Mouse (Mus musculus) myocyte (in vitro differentiated cells): ENCODE results near the gene Iqgap1.

Source experiments
- CEBPB ChIP-seq: IDR thresholded peaks from 2 replicates; pipeline ENCODE4 v1.6.1; 2011; ENCODE audit warnings: mild to moderate bottlenecking, moderate library complexity; ENCODE audit not compliant: poor library complexity, insufficient read depth, severe bottlenecking
- E2F4 ChIP-seq: IDR thresholded peaks from one replicate; pipeline ENCODE4 v1.6.1; 2011; ENCODE audit warnings: mild to moderate bottlenecking, control low read depth, moderate library complexity; ENCODE audit not compliant: insufficient read depth
- MAX ChIP-seq: IDR thresholded peaks from one replicate; pipeline ENCODE4 v1.6.1; 2011; ENCODE audit warnings: low read depth, mild to moderate bottlenecking, control low read depth
- MYOD1 ChIP-seq, 3 experiments: IDR thresholded peaks; one replicate each; pipeline ENCODE4 v1.6.1; 2011; ENCODE audit warnings: control low read depth in 2 of 3, low read depth in 2 of 3, mild to moderate bottlenecking in 2 of 3, moderate library complexity in 1 of 3; ENCODE audit not compliant: insufficient read length in 2 of 3, control insufficient read depth in 1 of 3
- MYOG ChIP-seq, 3 experiments: IDR thresholded peaks; one replicate each; pipeline ENCODE4 v1.6.1; 2011; ENCODE audit warnings: control low read depth in 2 of 3, low read depth in 2 of 3, mild to moderate bottlenecking in 2 of 3; ENCODE audit not compliant: insufficient read length in 2 of 3, control insufficient read depth in 1 of 3, insufficient read depth in 1 of 3
- POLR2A ChIP-seq: IDR thresholded peaks from one replicate; pipeline ENCODE4 v1.6.1; 2011; ENCODE audit warnings: low read depth, mild to moderate bottlenecking, control low read depth, moderate library complexity; ENCODE audit not compliant: insufficient read length
- POLR2AphosphoS2 ChIP-seq: IDR thresholded peaks from one replicate; pipeline ENCODE4 v1.6.1; 2011; ENCODE audit warnings: low read depth, control low read depth; ENCODE audit not compliant: insufficient read length
- REST ChIP-seq: IDR thresholded peaks from one replicate; pipeline ENCODE4 v1.6.1; 2011; ENCODE audit warnings: mild to moderate bottlenecking, control low read depth, moderate library complexity; ENCODE audit not compliant: insufficient read depth, insufficient read length
- SRF ChIP-seq: IDR thresholded peaks from one replicate; pipeline ENCODE4 v1.6.1; 2011; ENCODE audit warnings: low read depth; ENCODE audit not compliant: control insufficient read depth, insufficient read length
- TCF12 ChIP-seq: IDR thresholded peaks from one replicate; pipeline ENCODE4 v1.6.1; 2011; ENCODE audit warnings: mild to moderate bottlenecking, control low read depth; ENCODE audit not compliant: poor library complexity, insufficient read depth, severe bottlenecking
- USF1 ChIP-seq: IDR thresholded peaks from one replicate; pipeline ENCODE4 v1.6.1; 2011; ENCODE audit warnings: low read depth, mild to moderate bottlenecking, control low read depth, moderate library complexity

GRCm38 (mm10) chr7:80682630-80683029 is 143.1 kb downstream of the Iqgap1 start:
- TF ChIP-seq POLR2A: no peak
- TF ChIP-seq USF1: no peak
- no peak for TF ChIP-seq SRF
- no peak for TF ChIP-seq MAX
- no peak for TF ChIP-seq MYOG (IDR thresholded peaks at IDR 0.05; ENCODE audit: control insufficient read depth in 1 of 3, insufficient read depth in 1 of 3, insufficient read length in 2 of 3, low read depth in 2 of 3)
- no peak for TF ChIP-seq MYOD1 (IDR thresholded peaks at IDR 0.05; ENCODE audit: control insufficient read depth in 1 of 3, insufficient read length in 2 of 3, low read depth in 2 of 3)
- TF ChIP-seq REST: no peak
- no peak for TF ChIP-seq TCF12
- TF ChIP-seq E2F4: no peak
- TF ChIP-seq CEBPB: no peak
- no peak for TF ChIP-seq POLR2AphosphoS2
